Mouse (Mus musculus) forebrain, embryonic 15.5 days (tissue): Measurements from ENCODE around the gene Arhgap40. TPM values are rescaled to one million over a fixed set of nuclear protein-coding genes. Genes with fewer than 3 reads are reported as not detected.
A peak's percentile ranks its signal among the peaks of the same experiment; 100 is the strongest.

Experiments used
- ATAC-seq: fragments of 200-750 bp; cut with Nextera tagmentation; replicated peaks from 2 replicates; pipeline ENCODE4 v1.8.0; 2017; ENCODE audit warnings: mild to moderate bottlenecking, moderate TSS enrichment, moderate library complexity
- H3K27ac ChIP-seq: fragments of 300-500 bp; sonication (generic); replicated peaks from 2 replicates; pipeline ENCODE4 v1.5.1; 2015; ENCODE audit warnings: mild to moderate bottlenecking, inconsistent platforms
- H3K27me3 ChIP-seq: fragments of 300-500 bp; sonication (generic); 2 replicates; pipeline ENCODE4 v1.6.1; 2015; ENCODE audit warnings: inconsistent platforms
- H3K36me3 ChIP-seq: fragments of 300-500 bp; sonication (generic); 2 replicates; pipeline ENCODE4 v1.6.1; 2015; ENCODE audit warnings: mild to moderate bottlenecking, inconsistent platforms
- H3K4me1 ChIP-seq: fragments of 300-500 bp; sonication (generic); 2 replicates; pipeline ENCODE4 v1.6.1; 2015; ENCODE audit warnings: inconsistent platforms
- H3K4me2 ChIP-seq: fragments of 300-500 bp; sonication (generic); replicated peaks from 2 replicates; pipeline ENCODE4 v1.6.1; 2015; ENCODE audit warnings: mild to moderate bottlenecking, inconsistent platforms
- H3K4me3 ChIP-seq: fragments of 300-500 bp; sonication (generic); 2 replicates; pipeline ENCODE4 v1.5.1; 2015; ENCODE audit warnings: mild to moderate bottlenecking, inconsistent platforms
- H3K9ac ChIP-seq: fragments of 300-500 bp; sonication (generic); replicated peaks from 2 replicates; pipeline ENCODE4 v1.6.1; 2015; ENCODE audit warnings: mild to moderate bottlenecking, inconsistent platforms
- H3K9me3 ChIP-seq: fragments of 300-500 bp; sonication (generic); 2 replicates; pipeline ENCODE4 v1.6.1; 2016; ENCODE audit warnings: inconsistent platforms
- WGBS: fragments of 180-500 bp; shearing (Covaris S2); methylation state at CpG from one replicate; pipeline ENCODE4 v1.1.7; 2015; ENCODE audit warnings: mixed read lengths; 5-methylcytosine and 5-hydroxymethylcytosine counted together
- polyA plus RNA-seq: library from polyadenylated mRNA; unstranded; fragments of >200 nt; fragmentation: Nextera tagmentation; extraction: Ambion mirVana; gene quantifications from 2 replicates; pipeline ENCODE4 v1.2.1, GENCODE M21; 2015

Gene Arhgap40
- polyA plus RNA-seq, 1 experiment from 2014 or later = 0.37 TPM

GRCm38 (mm10) chr2:158590495-158590894, 77.9 kb downstream of the Arhgap40 start:
- Histone ChIP-seq H3K9ac (no peak overlapping the region), H3K27me3 (no peaks in the 10 kb centered on the region), H3K4me2 (no peak overlapping the region), H3K36me3 (no peaks in the 10 kb centered on the region), H3K9me3 (no peaks in the 10 kb centered on the region), H3K27ac (peak overlapping the region; percentile 92; the same call in 1 of the 2 replicates), H3K4me1 (peaks cover 45% of the 10 kb centered on the region), H3K4me3 (no peak overlapping the region)
- 45% methylated on average over 3 of the region's 3 CpGs for WGBS
- ATAC-seq = no peak

DNA sequence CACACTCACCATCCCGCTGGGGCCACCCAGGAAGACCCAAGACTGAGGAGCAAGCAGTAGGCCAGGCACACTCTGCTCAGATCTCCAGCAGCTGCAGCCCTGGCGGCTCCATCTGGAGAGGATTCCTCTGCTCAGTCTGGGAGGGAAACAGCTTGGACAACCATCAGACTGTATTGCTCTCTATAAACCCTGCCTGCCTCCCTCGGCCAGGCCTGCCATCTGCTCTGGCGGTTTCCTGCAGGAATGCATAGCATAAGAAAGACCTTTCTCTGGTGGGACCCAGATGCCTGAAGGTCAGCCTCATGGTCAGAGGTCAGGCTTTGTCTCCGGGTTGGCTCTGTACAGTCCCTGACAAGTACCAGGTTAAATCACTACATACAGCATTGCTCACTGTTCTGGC, 78.7 kb downstream of the Arhgap40 start:
- peaks cover 51% of the 10 kb centered on the region for H3K4me1 ChIP-seq
- H3K27ac ChIP-seq = peak overlapping the region; percentile 42

DNA sequence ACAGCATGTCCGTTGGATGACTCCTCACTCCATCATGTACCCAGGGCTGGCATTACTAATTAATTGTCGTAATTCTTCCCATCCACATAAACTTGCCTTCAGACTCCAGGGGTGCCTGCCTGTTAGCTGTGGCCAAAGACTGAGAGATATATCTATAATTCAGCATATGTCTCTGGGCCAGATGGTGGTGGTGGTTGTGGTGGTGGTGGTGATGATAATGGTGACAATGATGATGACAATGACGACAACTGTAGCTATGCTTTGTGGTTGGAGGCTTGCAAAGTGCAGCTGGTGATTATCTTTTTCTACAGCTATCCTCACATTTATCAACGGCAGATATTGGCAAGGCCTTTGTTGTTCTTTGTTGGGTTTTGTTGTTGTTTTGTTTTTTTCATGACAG, 80.8 kb downstream of the Arhgap40 start:
- no peaks in the 10 kb centered on the region for H3K36me3 ChIP-seq
- WGBS = 80% methylated on average over 4 of the region's 4 CpGs
- no peak overlapping the region for H3K4me2 ChIP-seq
- ATAC-seq = no peak
- H3K27ac ChIP-seq = no peak overlapping the region
- no peak overlapping the region for H3K4me3 ChIP-seq
- no peak overlapping the region for H3K9ac ChIP-seq
- no peaks in the 10 kb centered on the region for H3K27me3 ChIP-seq
- H3K9me3 ChIP-seq = no peaks in the 10 kb centered on the region
- H3K4me1 ChIP-seq = peaks cover 49% of the 10 kb centered on the region

More for the DNA sequence above, 78.7 kb downstream of the Arhgap40 start:
- Histone ChIP-seq H3K9ac (no peak overlapping the region), H3K36me3 (no peaks in the 10 kb centered on the region), H3K9me3 (no peaks in the 10 kb centered on the region), H3K27me3 (no peaks in the 10 kb centered on the region), H3K4me2 (no peak overlapping the region), H3K4me3 (no peak overlapping the region)
- no peak; the same call in 1 of the 2 replicates for ATAC-seq
- WGBS = 48% methylated on average over 5 of the region's 5 CpGs

DNA sequence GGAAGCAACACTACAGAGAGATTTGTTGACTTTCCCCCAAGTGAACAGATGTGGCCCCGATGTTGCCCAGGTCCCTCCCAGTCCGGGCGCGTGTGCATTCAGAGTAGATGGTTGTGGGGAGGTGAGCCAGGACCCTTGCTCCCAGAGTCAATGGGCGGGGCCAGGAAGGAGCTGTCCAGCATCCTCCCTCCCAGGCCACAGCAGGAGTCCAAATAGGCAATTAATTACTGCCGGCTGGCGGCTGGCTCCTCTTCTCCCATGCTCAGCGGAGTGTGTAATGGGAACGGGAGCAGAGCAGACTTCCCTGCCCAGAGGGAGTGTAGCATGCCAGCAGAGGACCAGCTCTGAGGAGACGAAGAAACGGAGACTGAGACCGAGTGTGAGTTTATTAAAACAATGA, 82.5 kb downstream of the Arhgap40 start:
- no peaks in the 10 kb centered on the region for H3K27me3 ChIP-seq
- H3K36me3 ChIP-seq = no peaks in the 10 kb centered on the region
- peak overlapping the region; percentile 71 for H3K27ac ChIP-seq
- WGBS = 0% methylated on average over 12 of the region's 12 CpGs
- H3K9me3 ChIP-seq = no peaks in the 10 kb centered on the region
- peak; percentile 78 for ATAC-seq
- H3K9ac ChIP-seq = peak overlapping the region; percentile 2; the same call in 1 of the 2 replicates
- peaks cover 36% of the 10 kb centered on the region for H3K4me1 ChIP-seq
- peak overlapping the region; percentile 7 for H3K4me2 ChIP-seq
- no peak overlapping the region for H3K4me3 ChIP-seq

DNA sequence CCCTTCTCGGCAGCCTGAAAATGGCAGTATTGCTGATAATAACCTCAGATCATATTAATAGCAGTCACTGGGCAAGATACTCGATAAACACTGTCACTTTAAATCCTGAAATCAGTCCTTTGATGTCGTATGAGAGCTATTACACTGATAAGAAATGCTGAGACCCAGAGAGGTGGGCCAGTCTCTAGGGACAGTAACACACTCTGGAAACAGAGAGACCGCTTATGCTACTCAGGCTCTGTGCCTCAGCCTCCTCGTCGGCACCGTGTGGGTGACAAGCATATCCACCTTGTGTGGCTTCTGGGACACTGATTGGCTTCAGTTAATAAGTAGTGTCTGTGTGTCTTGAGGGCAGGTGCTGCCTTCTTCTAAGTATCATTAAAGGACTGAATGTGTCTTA, 83.0 kb downstream of the Arhgap40 start:
- ATAC-seq = no peak
- Histone ChIP-seq H3K27ac (peak overlapping the region; percentile 71), H3K9ac (no peak overlapping the region), H3K4me1 (peaks cover 35% of the 10 kb centered on the region), H3K36me3 (no peaks in the 10 kb centered on the region), H3K4me2 (peak overlapping the region; percentile 7), H3K4me3 (no peak overlapping the region), H3K27me3 (no peaks in the 10 kb centered on the region), H3K9me3 (no peaks in the 10 kb centered on the region)
- 8% methylated on average over 7 of the region's 7 CpGs for WGBS

GRCm38 (mm10) chr2:158596803-158597202, 84.2 kb downstream of the Arhgap40 start:
- H3K4me3 ChIP-seq = no peak overlapping the region
- no peaks in the 10 kb centered on the region for H3K36me3 ChIP-seq
- no peaks in the 10 kb centered on the region for H3K27me3 ChIP-seq
- no peak overlapping the region for H3K4me2 ChIP-seq
- no peak overlapping the region for H3K9ac ChIP-seq
- no peak overlapping the region for H3K27ac ChIP-seq
- 65% methylated on average over 1 of the region's 1 CpGs for WGBS
- no peak for ATAC-seq
- no peaks in the 10 kb centered on the region for H3K9me3 ChIP-seq
- H3K4me1 ChIP-seq = peaks cover 37% of the 10 kb centered on the region

Other genes starting within 250 kb of the Arhgap40 start
- gene Lbp, start 206.3 kb upstream of the Arhgap40 start, polyA plus RNA-seq = 2.4 and 2.7 TPM in 2 replicates
- 108 and 109 TPM in 2 replicates for gene Snhg11, start 137.2 kb upstream of the Arhgap40 start, polyA plus RNA-seq
- gene Ralgapb, start 102.9 kb upstream of the Arhgap40 start, polyA plus RNA-seq = 23.8 and 27.7 TPM in 2 replicates
- gene Adig, start 10.2 kb upstream of the Arhgap40 start, polyA plus RNA-seq = not detected in 2 replicates
- 7.1 and 7.4 TPM in 2 replicates for gene Slc32a1, start 98.0 kb downstream of the Arhgap40 start, polyA plus RNA-seq
- 13.4 and 14.7 TPM in 2 replicates for gene Actr5, start 112.1 kb downstream of the Arhgap40 start, polyA plus RNA-seq
- gene Ppp1r16b, start 152.6 kb downstream of the Arhgap40 start, polyA plus RNA-seq = 22.1 and 24.4 TPM in 2 replicates